Mouse (Mus musculus) right cerebral cortex, postnatal 36 days (tissue): ENCODE measurements around the gene Sbk1.
"Not testable (repeated sequence)": the region's sequence is repeated elsewhere in the genome, so short reads cannot be mapped to it uniquely, and the experiment has no call there.

ENCODE experiments used
- DNase-seq, 2 experiments: peaks; one replicate each; pipeline ENCODE4 v3.0.0; 2022; ENCODE audit warnings: low spot score in 2 of 2, mixed read lengths in 1 of 2

Sbk1 gene

GRCm38 (mm10) chr7:126287493-126288103 lies 15.2 kb downstream of the Sbk1 start:
- peak; percentile 63 to 68 for DNase-seq

GRCm38 (mm10) chr7:126288104-126288497 lies 15.7 kb downstream of the Sbk1 start:
- no peak for DNase-seq

GRCm38 (mm10) chr7:126288571-126289091 lies 16.2 kb downstream of the Sbk1 start:
- DNase-seq = no peak

GRCm38 (mm10) chr7:126289371-126289770 lies 17.0 kb downstream of the Sbk1 start:
- DNase-seq = no peak

- DNase-seq = no peak
Measured at GRCm38 (mm10) chr7:126289956-126290355, 17.5 kb downstream of the Sbk1 start.

GRCm38 (mm10) chr7:126291681-126292545 lies 19.5 kb downstream of the Sbk1 start:
- no peak for DNase-seq

- DNase-seq = no peak
Measured at GRCm38 (mm10) chr7:126293091-126293490, 20.7 kb downstream of the Sbk1 start.

DNA sequence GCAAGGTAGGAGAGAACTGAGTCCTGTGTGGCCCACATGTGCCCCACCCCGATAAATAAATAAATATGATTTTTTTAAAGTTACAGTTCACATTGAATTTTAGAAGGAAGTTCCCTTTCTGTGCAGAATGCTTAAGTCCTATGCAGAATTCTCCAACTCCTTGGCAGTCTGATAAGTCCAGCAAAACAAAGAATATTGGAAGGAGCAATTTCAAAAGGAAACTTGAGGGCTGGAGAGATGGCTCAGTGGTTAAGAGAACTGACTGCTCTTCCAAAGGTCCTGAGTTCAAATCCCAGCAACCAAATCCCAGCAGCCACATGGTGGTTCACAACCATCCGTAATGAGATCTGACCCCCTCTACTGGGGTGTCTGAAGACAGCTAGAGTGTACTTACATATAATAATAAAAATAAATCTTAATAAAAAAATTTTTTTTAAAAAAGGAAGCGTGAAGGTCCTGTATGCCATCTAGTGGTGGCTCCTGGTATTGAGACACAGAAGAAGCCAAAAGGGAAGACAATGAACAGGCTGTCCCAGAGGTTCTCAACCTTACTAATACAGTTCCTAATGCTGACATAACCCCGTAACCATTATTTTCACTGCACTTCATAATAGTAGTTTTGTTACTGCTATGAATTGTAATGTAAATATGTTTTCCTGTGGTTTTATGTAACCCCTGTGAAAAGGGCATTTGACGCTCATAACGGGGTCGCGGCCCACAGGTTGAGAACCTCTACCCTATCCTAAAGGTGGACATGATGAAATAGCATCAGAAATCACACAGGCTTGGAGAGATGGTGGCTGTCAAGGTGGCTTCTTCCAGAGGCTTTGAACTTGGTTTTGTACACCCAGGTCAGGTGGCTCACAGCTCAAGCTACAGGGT lies 25.4 kb downstream of the Sbk1 start:
- DNase-seq = no peak

- no peak for DNase-seq
Measured at GRCm38 (mm10) chr7:126298856-126299255, 26.4 kb downstream of the Sbk1 start.

GRCm38 (mm10) chr7:126301831-126302230 lies 29.4 kb downstream of the Sbk1 start:
- not testable (repeated sequence) for DNase-seq

GRCm38 (mm10) chr7:126311822-126312221 lies 39.4 kb downstream of the Sbk1 start:
- no peak for DNase-seq

- no peak for DNase-seq
Measured at GRCm38 (mm10) chr7:126313309-126313708, 40.9 kb downstream of the Sbk1 start.

- DNase-seq = no peak
Measured at GRCm38 (mm10) chr7:126314273-126314672, 41.9 kb downstream of the Sbk1 start.

DNA sequence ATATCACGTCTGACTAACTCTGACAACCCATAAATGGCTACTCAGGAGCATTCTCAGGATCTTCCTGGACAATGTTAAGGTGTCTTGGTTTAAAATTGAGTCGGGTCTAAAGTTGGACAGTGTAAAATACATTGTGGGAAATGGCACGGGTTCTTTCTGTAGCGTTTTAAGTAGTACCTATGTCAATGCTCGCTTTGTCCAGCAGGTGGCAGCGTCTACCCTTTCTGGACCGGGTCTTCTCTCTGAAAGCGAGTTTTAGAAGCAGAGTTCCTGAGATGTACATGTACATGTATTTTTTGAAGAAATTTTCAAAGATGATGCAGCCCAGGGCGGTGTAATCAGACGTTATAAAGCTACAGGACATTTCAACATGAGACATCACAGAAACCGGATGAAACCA lies 51.3 kb downstream of the Sbk1 start:
- peak; percentile 50 to 55 for DNase-seq

GRCm38 (mm10) chr7:126324791-126325190 lies 52.4 kb downstream of the Sbk1 start:
- DNase-seq = no peak

DNA sequence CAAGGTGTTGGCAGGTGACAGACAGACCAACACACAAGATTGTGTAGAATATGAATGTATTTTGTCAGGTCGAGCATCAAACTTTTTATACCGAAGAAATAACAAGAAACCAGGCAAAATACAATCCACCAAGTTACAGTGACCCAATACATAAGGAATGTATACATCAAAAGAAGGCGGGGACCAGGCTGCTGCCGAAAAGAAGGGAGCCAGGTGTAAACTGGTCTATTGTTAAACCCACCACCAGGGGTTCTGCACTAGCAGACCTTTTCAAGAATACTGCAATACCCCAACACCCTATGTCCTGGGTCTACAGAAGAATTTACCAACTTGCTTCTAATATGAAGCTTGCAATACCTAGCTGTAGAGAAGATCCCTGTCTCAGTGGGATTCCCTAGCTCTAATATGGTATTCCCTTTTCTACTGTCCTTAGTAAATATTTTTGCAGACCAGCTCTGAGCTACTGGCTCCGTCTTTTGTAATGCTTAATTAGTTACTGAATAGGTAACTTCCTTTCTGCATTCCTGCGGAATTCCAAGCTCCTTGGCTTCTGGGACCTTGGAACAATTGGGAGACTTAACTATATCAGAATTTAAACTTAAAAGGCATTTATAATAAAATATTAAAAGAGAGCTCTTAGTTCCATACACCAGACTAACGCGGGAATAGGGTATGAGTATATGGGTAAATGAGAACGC lies 53.3 kb downstream of the Sbk1 start:
- DNase-seq = not testable (repeated sequence)

DNA sequence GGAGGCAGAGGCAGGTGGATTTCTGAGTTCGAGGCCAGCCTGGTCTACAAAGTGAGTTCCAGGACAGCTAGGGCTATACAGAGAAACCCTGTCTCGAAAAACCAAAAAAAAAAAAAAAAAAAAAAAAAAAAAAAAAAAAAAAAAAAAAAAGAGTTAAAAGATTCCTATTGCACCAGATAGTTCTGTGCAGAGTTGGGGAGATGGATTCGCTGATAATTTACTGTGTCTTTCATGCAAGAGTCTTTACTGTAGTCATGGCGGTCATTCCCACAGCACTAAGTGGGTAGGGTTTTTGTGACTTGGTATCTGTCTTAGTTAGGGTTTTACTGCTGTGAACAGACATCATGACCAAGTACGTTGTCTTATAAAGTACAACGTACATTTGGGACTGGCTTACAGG lies 56.4 kb downstream of the Sbk1 start:
- DNase-seq = not testable (repeated sequence)

- no peak for DNase-seq
Measured at GRCm38 (mm10) chr7:126329907-126330645, 57.7 kb downstream of the Sbk1 start.

- DNase-seq = no peak
Measured at GRCm38 (mm10) chr7:126330693-126331092, 58.3 kb downstream of the Sbk1 start.

- no peak for DNase-seq
Measured at GRCm38 (mm10) chr7:126332691-126333090, 60.3 kb downstream of the Sbk1 start.

DNA sequence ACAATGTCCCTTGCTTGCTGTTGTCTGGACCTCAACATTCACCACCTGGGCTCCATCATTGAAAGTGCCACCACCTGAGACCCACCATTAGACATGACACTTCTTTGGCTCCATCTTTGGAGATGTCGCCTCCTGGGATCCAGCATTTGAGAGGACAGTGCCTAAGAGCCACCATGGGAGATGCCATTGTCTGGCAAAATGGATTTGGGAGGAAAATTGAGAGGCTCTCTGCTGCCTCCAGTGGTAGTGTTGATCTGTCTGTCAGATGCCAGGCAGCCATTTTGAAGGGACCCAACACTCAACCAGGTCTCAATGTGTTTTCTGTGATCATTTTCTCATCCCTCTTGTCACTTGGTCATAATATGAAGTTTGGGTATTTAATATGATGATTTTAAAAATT lies 63.1 kb downstream of the Sbk1 start:
- DNase-seq = no peak
